Mouse (Mus musculus) cerebellum, adult 2 months (tissue): ENCODE measurements around the gene Arhgap15.

Experiments used
- CTCF ChIP-seq: fragments of 200-500 bp; IDR thresholded peaks from 2 replicates; pipeline ENCODE4 v1.5.1; 2011; ENCODE audit warnings: low read depth, mild to moderate bottlenecking, control low read depth, low read length, moderate library complexity, borderline replicate concordance; ENCODE audit not compliant: insufficient read depth
- POLR2A ChIP-seq: fragments of 200-500 bp; IDR thresholded peaks from 2 replicates; pipeline ENCODE4 v1.6.1; 2011; ENCODE audit warnings: low read length, control low read depth, borderline replicate concordance; ENCODE audit not compliant: insufficient read depth

GRCm38 (mm10) chr2:43786101-43786500, 37.5 kb downstream of the Arhgap15 start:
- TF ChIP-seq POLR2A, result no peak
- TF ChIP-seq CTCF, result no peak
